Mouse (Mus musculus) MEL (cell line): ENCODE measurements at regions not wholly inside any gene's neighbourhood (a gene's known extent, or its start where the extent isn't known, plus 50 kb on each side); places are given as distances from the start of the nearest gene placed in this dataset.

ENCODE experiments used
- DNase-seq: peaks from one replicate; pipeline ENCODE4 v3.0.0; 2011; ENCODE audit warnings: low read depth, low spot score
- H3K27ac ChIP-seq: 2 replicates; pipeline ENCODE4 v1.5.1; 2012; ENCODE audit warnings: low read depth, mild to moderate bottlenecking, control low read depth, low read length, moderate library complexity; ENCODE audit not compliant: control insufficient read depth
- H3K27me3 ChIP-seq, 2 experiments: fragments of 150-350 bp in 1 of 2; sonication (generic) in 1 of 2; 2 replicates each; pipeline ENCODE4 v1.6.1; 2012; ENCODE audit warnings: low read length in 2 of 2, mild to moderate bottlenecking in 2 of 2, improper control_type of control experiment in 1 of 2, moderate library complexity in 1 of 2; ENCODE audit not compliant: insufficient read depth in 2 of 2, control insufficient read depth in 1 of 2
- H3K36me3 ChIP-seq, 2 experiments: 2 replicates each; pipeline ENCODE4 v1.6.1; 2012 to 2014; ENCODE audit warnings: low read length in 2 of 2, improper control_type of control experiment in 1 of 2, inconsistent platforms in 1 of 2, mild to moderate bottlenecking in 1 of 2; ENCODE audit not compliant: insufficient read depth in 2 of 2, control insufficient read depth in 1 of 2
- H3K4me1 ChIP-seq, 2 experiments: fragments of 150-350 bp in 1 of 2; sonication (generic) in 1 of 2; 2 replicates each; pipeline ENCODE4 v1.6.1; 2012; ENCODE audit warnings: low read length in 2 of 2, improper control_type of control experiment in 1 of 2, mild to moderate bottlenecking in 1 of 2; ENCODE audit not compliant: insufficient read depth in 2 of 2, control insufficient read depth in 1 of 2
- H3K4me3 ChIP-seq, 2 experiments: fragments of 150-350 bp in 1 of 2; sonication (generic) in 1 of 2; 2 replicates each; pipeline ENCODE4 v1.5.1; 2012; ENCODE audit warnings: low read depth in 2 of 2, low read length in 2 of 2, mild to moderate bottlenecking in 2 of 2, moderate library complexity in 2 of 2, control low read depth in 1 of 2, improper control_type of control experiment in 1 of 2; ENCODE audit not compliant: control insufficient read depth in 1 of 2, insufficient read depth in 1 of 2
- H3K79me2 ChIP-seq: 2 replicates; pipeline ENCODE4 v1.6.1; 2012; ENCODE audit warnings: mild to moderate bottlenecking, low read length, moderate library complexity; ENCODE audit not compliant: control insufficient read depth, poor library complexity, insufficient read depth
- H3K9ac ChIP-seq: 2 replicates; pipeline ENCODE4 v1.6.1; 2012; ENCODE audit warnings: low read depth, mild to moderate bottlenecking, control low read depth, low read length, moderate library complexity; ENCODE audit not compliant: control insufficient read depth, poor library complexity, severe bottlenecking
- H3K9me3 ChIP-seq: fragments of 150-350 bp; sonication (generic); replicated peaks from 2 replicates; pipeline ENCODE4 v1.6.1; 2012; ENCODE audit warnings: mild to moderate bottlenecking, low read length, improper control_type of control experiment, moderate library complexity; ENCODE audit not compliant: insufficient read depth
- BHLHE40 ChIP-seq: IDR thresholded peaks from 2 replicates; pipeline ENCODE4 v1.6.1; 2012; ENCODE audit warnings: low read depth, mild to moderate bottlenecking, inconsistent platforms, low read length, improper control_type of control experiment, borderline replicate concordance
- CHD2 ChIP-seq: IDR thresholded peaks from 2 replicates; pipeline ENCODE4 v1.6.1; 2011; ENCODE audit warnings: low read length, improper control_type of control experiment
- E2F4 ChIP-seq: IDR thresholded peaks from 2 replicates; pipeline ENCODE4 v1.6.1; 2011; ENCODE audit warnings: low read depth, low read length, improper control_type of control experiment, borderline replicate concordance
- ELF1 ChIP-seq: IDR thresholded peaks from 2 replicates; pipeline ENCODE4 v1.6.1; 2014; ENCODE audit warnings: low read depth, mild to moderate bottlenecking, inconsistent platforms, low read length, improper control_type of control experiment, moderate library complexity
- EP300 ChIP-seq, 2 experiments: IDR thresholded peaks; 2 replicates each; pipeline ENCODE4 v1.6.1; 2011; ENCODE audit warnings: improper control_type of control experiment in 2 of 2, low read length in 2 of 2, low read depth in 1 of 2, mild to moderate bottlenecking in 1 of 2
- ETS1 ChIP-seq: IDR thresholded peaks from 2 replicates; pipeline ENCODE4 v1.6.1; 2012; ENCODE audit warnings: low read depth, mild to moderate bottlenecking, inconsistent platforms, low read length, improper control_type of control experiment, moderate library complexity
- HCFC1 ChIP-seq: IDR thresholded peaks from 2 replicates; pipeline ENCODE4 v1.6.1; 2012; ENCODE audit warnings: low read depth, mild to moderate bottlenecking, inconsistent platforms, low read length, improper control_type of control experiment, moderate library complexity
- JUND ChIP-seq: IDR thresholded peaks from 2 replicates; pipeline ENCODE4 v1.6.1; 2011; ENCODE audit warnings: low read depth, mild to moderate bottlenecking, improper control_type of control experiment, low read length
- MAFK ChIP-seq: IDR thresholded peaks from 2 replicates; pipeline ENCODE4 v1.6.1; 2011; ENCODE audit warnings: low read depth, mild to moderate bottlenecking, low read length, improper control_type of control experiment, borderline replicate concordance
- MAX ChIP-seq: IDR thresholded peaks from 2 replicates; pipeline ENCODE4 v1.6.1; 2011; ENCODE audit warnings: low read length, improper control_type of control experiment
- MAZ ChIP-seq: IDR thresholded peaks from 2 replicates; pipeline ENCODE4 v1.6.1; 2012; ENCODE audit warnings: low read depth, mild to moderate bottlenecking, inconsistent platforms, low read length, improper control_type of control experiment
- MEF2A ChIP-seq: IDR thresholded peaks from 2 replicates; pipeline ENCODE4 v1.6.1; 2014; ENCODE audit warnings: low read depth, mild to moderate bottlenecking, inconsistent platforms, low read length, improper control_type of control experiment; ENCODE audit not compliant: poor library complexity, insufficient replicate concordance, severe bottlenecking; ENCODE audit errors: extremely low read depth
- MYB ChIP-seq: IDR thresholded peaks from 2 replicates; pipeline ENCODE4 v1.6.1; 2011; ENCODE audit warnings: mild to moderate bottlenecking, low read depth, low read length, improper control_type of control experiment
- MYC ChIP-seq: IDR thresholded peaks from 2 replicates; pipeline ENCODE4 v1.6.1; 2011; ENCODE audit warnings: low read depth, mild to moderate bottlenecking, low read length, improper control_type of control experiment, moderate library complexity
- NRF1 ChIP-seq: IDR thresholded peaks from 2 replicates; pipeline ENCODE4 v1.6.1; 2014; ENCODE audit warnings: low read depth, mild to moderate bottlenecking, inconsistent platforms, low read length, improper control_type of control experiment, moderate library complexity; ENCODE audit not compliant: poor library complexity, insufficient read depth, severe bottlenecking
- POLR2A ChIP-seq, 2 experiments: IDR thresholded peaks; 2 replicates each; pipeline ENCODE4 v1.6.1; 2011 to 2012; ENCODE audit warnings: low read length in 2 of 2, mild to moderate bottlenecking in 2 of 2, control low read depth in 1 of 2, improper control_type of control experiment in 1 of 2, low read depth in 1 of 2, moderate library complexity in 1 of 2; ENCODE audit not compliant: control insufficient read depth in 1 of 2, insufficient read depth in 1 of 2, poor library complexity in 1 of 2
- POLR2AphosphoS2 ChIP-seq: IDR thresholded peaks from 2 replicates; pipeline ENCODE4 v1.6.1; 2011; ENCODE audit warnings: low read length, improper control_type of control experiment
- RAD21 ChIP-seq: IDR thresholded peaks from 2 replicates; pipeline ENCODE4 v1.6.1; 2011; ENCODE audit warnings: mild to moderate bottlenecking, low read depth, low read length, improper control_type of control experiment
- RCOR1 ChIP-seq: IDR thresholded peaks from 2 replicates; pipeline ENCODE4 v1.6.1; 2012; ENCODE audit warnings: low read depth, mild to moderate bottlenecking, inconsistent platforms, low read length, improper control_type of control experiment
- SIN3A ChIP-seq: IDR thresholded peaks from 2 replicates; pipeline ENCODE4 v1.6.1; 2012; ENCODE audit warnings: low read length, improper control_type of control experiment, inconsistent platforms
- TAL1 ChIP-seq: IDR thresholded peaks from 2 replicates; pipeline ENCODE4 v1.6.1; 2012; ENCODE audit warnings: mild to moderate bottlenecking, inconsistent platforms, low read length, moderate library complexity, mixed read lengths
- TBP ChIP-seq: IDR thresholded peaks from 2 replicates; pipeline ENCODE4 v1.8.0; 2011; ENCODE audit warnings: low read depth, low read length, improper control_type of control experiment
- UBTF ChIP-seq: IDR thresholded peaks from 2 replicates; pipeline ENCODE4 v1.6.1; 2012; ENCODE audit warnings: low read depth, mild to moderate bottlenecking, inconsistent platforms, low read length, improper control_type of control experiment, moderate library complexity, borderline replicate concordance; ENCODE audit not compliant: insufficient read depth
- USF1 ChIP-seq: IDR thresholded peaks from 2 replicates; pipeline ENCODE4 v1.6.1; 2014; ENCODE audit warnings: low read depth, mild to moderate bottlenecking, inconsistent platforms, low read length, improper control_type of control experiment, moderate library complexity
- ZC3H11A ChIP-seq: IDR thresholded peaks from 2 replicates; pipeline ENCODE4 v1.6.1; 2012; ENCODE audit warnings: low read depth, mild to moderate bottlenecking, inconsistent platforms, low read length, improper control_type of control experiment
- ZKSCAN1 ChIP-seq: IDR thresholded peaks from 2 replicates; pipeline ENCODE4 v1.6.1; 2012; ENCODE audit warnings: low read depth, mild to moderate bottlenecking, inconsistent platforms, low read length, improper control_type of control experiment, moderate library complexity
- ZMIZ1 ChIP-seq: IDR thresholded peaks from 2 replicates; pipeline ENCODE4 v1.6.1; 2012; ENCODE audit warnings: low read depth, mild to moderate bottlenecking, inconsistent platforms, low read length, improper control_type of control experiment, moderate library complexity
- ZNF384 ChIP-seq: IDR thresholded peaks from 2 replicates; pipeline ENCODE4 v1.6.1; 2012; ENCODE audit warnings: low read depth, mild to moderate bottlenecking, inconsistent platforms, low read length, improper control_type of control experiment

DNA sequence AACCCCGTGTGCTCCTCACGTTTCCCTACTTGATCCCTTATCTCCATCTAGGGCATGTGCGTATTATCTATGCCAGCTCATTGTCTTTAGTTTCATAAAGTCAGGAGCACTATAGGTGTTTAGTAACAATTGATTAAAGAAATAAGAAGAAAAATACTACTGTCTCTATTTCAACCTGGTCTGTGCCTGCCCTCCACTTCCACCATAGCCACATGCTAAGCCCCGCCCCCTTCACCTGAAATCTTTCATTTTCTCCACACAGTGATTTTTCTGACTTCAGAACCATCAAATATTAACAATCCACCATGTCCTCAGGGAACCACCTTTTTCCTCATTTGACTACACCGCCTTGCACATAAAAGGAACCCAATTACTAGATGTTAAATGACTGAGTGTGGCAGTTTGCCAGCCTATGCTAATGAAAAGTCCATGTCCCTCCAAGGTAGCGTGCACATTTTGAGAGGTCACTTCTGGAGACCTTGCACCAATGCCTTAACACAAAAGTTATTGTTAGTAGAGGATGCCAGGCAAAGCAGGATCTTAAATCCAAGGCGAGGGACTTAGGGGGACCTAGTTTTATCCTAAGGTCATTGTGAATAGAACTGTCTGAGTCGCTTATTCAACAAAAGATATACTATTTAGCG is 420.1 kb downstream of the Rapgef2 start:
- TF ChIP-seq POLR2A (IDR thresholded peaks at IDR 0.05; ENCODE audit: control insufficient read depth in 1 of 2, insufficient read depth in 1 of 2, low read depth in 1 of 2, low read length in 2 of 2, poor library complexity in 1 of 2) (no peak), MEF2A (no peak), TBP (no peak), RCOR1 (no peak), MAFK (no peak), MYB (no peak), TAL1 (no peak), JUND (no peak), MAX (no peak), HCFC1 (no peak), ETS1 (no peak), E2F4 (no peak), BHLHE40 (no peak), SIN3A (no peak), RAD21 (no peak), EP300 (IDR thresholded peaks at IDR 0.05; ENCODE audit: low read depth in 1 of 2, low read length in 2 of 2) (no peak)
- Histone ChIP-seq H3K27me3 (peaks cover 0 to 6% of the 10 kb centered on the region in 2 experiments), H3K4me1 (no peaks in the 10 kb centered on the region), H3K9ac (no peak overlapping the region), H3K27ac (no peak overlapping the region), H3K9me3 (no peaks in the 10 kb centered on the region), H3K36me3 (no peaks in the 10 kb centered on the region), H3K79me2 (no peaks in the 10 kb centered on the region), H3K4me3 (no peak overlapping the region)
- no peak for DNase-seq

DNA sequence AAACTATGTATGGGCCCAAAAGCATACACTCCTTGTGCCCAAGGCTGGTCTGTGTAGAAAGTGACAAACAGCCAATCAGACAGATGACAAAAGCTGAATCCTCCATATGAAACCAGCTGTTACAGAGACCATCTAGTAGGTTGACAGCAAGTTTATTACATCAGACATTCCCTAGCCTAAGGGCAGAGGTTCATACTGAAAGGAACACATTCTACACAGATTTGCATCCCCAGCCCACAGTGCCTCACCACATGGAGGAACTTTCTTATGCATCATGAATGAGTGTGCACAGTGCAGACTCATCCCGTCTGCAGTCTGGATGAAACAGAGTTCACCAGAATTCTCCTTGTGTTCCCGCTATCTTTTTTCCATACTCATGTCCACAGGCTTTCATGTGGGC is 423.3 kb downstream of the Rapgef2 start:
- Histone ChIP-seq H3K79me2 (no peaks in the 10 kb centered on the region), H3K9ac (no peak overlapping the region), H3K9me3 (no peaks in the 10 kb centered on the region), H3K4me3 (no peak overlapping the region), H3K27ac (no peak overlapping the region), H3K36me3 (no peaks in the 10 kb centered on the region), H3K27me3 (peaks cover 0 to 6% of the 10 kb centered on the region in 2 experiments), H3K4me1 (no peaks in the 10 kb centered on the region)
- no peak for DNase-seq
- no peak for TF ChIP-seq CHD2
- TF ChIP-seq ZC3H11A, result no peak
- no peak for TF ChIP-seq ZNF384
- TF ChIP-seq HCFC1, result no peak
- no peak for TF ChIP-seq MYB
- no peak for TF ChIP-seq ETS1
- TF ChIP-seq MAZ, result no peak
- TF ChIP-seq USF1, result no peak
- no peak for TF ChIP-seq ZKSCAN1
- TF ChIP-seq TAL1, result no peak
- TF ChIP-seq ZMIZ1, result no peak
- TF ChIP-seq BHLHE40, result no peak
- TF ChIP-seq MYC, result no peak
- TF ChIP-seq RCOR1, result no peak
- TF ChIP-seq UBTF, result no peak
- no peak for TF ChIP-seq ELF1
- TF ChIP-seq POLR2AphosphoS2, result no peak
- no peak for TF ChIP-seq NRF1
- no peak for TF ChIP-seq E2F4
